Mouse (Mus musculus): ENCODE measurements at regions not wholly inside any gene's neighbourhood (a gene's known extent, or its start where the extent isn't known, plus 50 kb on each side); places are given as distances from the start of the nearest gene placed in this dataset.
A peak's percentile ranks its signal among the peaks of the same experiment; 100 is the strongest.

- Histone ChIP-seq H3K27ac (ENCODE audit: low read length) (no peak overlapping the region), H3K9me3 (ENCODE audit: control insufficient read depth, low read depth, low read length) (no peaks in the 10 kb centered on the region), H3K9ac (replicated peaks; ENCODE audit: low read depth, low read length) (no peak overlapping the region), H3K36me3 (ENCODE audit: control insufficient read depth, insufficient read depth, low read length) (no peaks in the 10 kb centered on the region), H3K4me3 (ENCODE audit: low read depth, low read length) (no peak overlapping the region), H3K27me3 (ENCODE audit: control insufficient read depth, insufficient read depth, low read length) (0 out of 2 replicates have a peak, but pooled peaks cover 3% of the 10 kb centered on the region), H3K4me1 (ENCODE audit: control insufficient read depth, insufficient read depth, low read length) (peaks cover 11% of the 10 kb centered on the region), H3K4me2 (replicated peaks; ENCODE audit: low read depth, low read length) (peak overlapping the region; percentile 31; the same call in 1 of the 2 replicates)
- no peak; the same call in 1 of the 2 replicates for ATAC-seq (ENCODE audit: insufficient number of reproducible peaks, insufficient read depth, low FRiP score, low read depth)
- 26% methylated on average over 9 of the region's 9 CpGs for WGBS
Measured at GRCm38 (mm10) chr5:114512756-114513155, 55.1 kb upstream of the Fam222a start.

GRCm38 (mm10) chr5:114513911-114514457 lies 53.8 kb upstream of the Fam222a start:
- no peak for ATAC-seq (ENCODE audit: insufficient number of reproducible peaks, insufficient read depth, low FRiP score, low read depth)
- Histone ChIP-seq H3K36me3 (ENCODE audit: control insufficient read depth, insufficient read depth, low read length) (no peaks in the 10 kb centered on the region), H3K27me3 (ENCODE audit: control insufficient read depth, insufficient read depth, low read length) (0 out of 2 replicates have a peak, but pooled peaks cover 3% of the 10 kb centered on the region), H3K9ac (replicated peaks; ENCODE audit: low read depth, low read length) (no peak overlapping the region), H3K9me3 (ENCODE audit: control insufficient read depth, low read depth, low read length) (no peaks in the 10 kb centered on the region), H3K4me1 (ENCODE audit: control insufficient read depth, insufficient read depth, low read length) (peaks cover 8% of the 10 kb centered on the region), H3K4me2 (replicated peaks; ENCODE audit: low read depth, low read length) (peak overlapping the region; percentile 31), H3K27ac (ENCODE audit: low read length) (no peak overlapping the region), H3K4me3 (ENCODE audit: low read depth, low read length) (no peak overlapping the region)
- 10% methylated on average over 10 of the region's 10 CpGs for whole genome bisulfite sequencing

- 0 out of 2 replicates have a peak, but pooled peaks cover 3% of the 10 kb centered on the region for H3K27me3 ChIP-seq (ENCODE audit: control insufficient read depth, insufficient read depth, low read length)
- no peak overlapping the region for H3K4me2 ChIP-seq (replicated peaks; ENCODE audit: low read depth, low read length)
- no peaks in the 10 kb centered on the region for H3K9me3 ChIP-seq (ENCODE audit: control insufficient read depth, low read depth, low read length)
- H3K9ac ChIP-seq (replicated peaks; ENCODE audit: low read depth, low read length), result no peak overlapping the region
- 71% methylated on average over 4 of the region's 4 CpGs for WGBS
- ATAC-seq (ENCODE audit: insufficient number of reproducible peaks, insufficient read depth, low FRiP score, low read depth), result no peak
- H3K4me1 ChIP-seq (ENCODE audit: control insufficient read depth, insufficient read depth, low read length), result peaks cover 8% of the 10 kb centered on the region
- no peak overlapping the region for H3K4me3 ChIP-seq (ENCODE audit: low read depth, low read length)
- H3K36me3 ChIP-seq (ENCODE audit: control insufficient read depth, insufficient read depth, low read length), result no peaks in the 10 kb centered on the region
- H3K27ac ChIP-seq (ENCODE audit: low read length), result no peak overlapping the region
Measured at GRCm38 (mm10) chr5:114517010-114517409, 50.8 kb upstream of the Fam222a start.

GRCm38 (mm10) chr5:114518012-114518411 lies 49.8 kb upstream of the Fam222a start:
- Histone ChIP-seq H3K9me3 (ENCODE audit: control insufficient read depth, low read depth, low read length) (no peaks in the 10 kb centered on the region), H3K36me3 (ENCODE audit: control insufficient read depth, insufficient read depth, low read length) (no peaks in the 10 kb centered on the region), H3K4me1 (ENCODE audit: control insufficient read depth, insufficient read depth, low read length) (peaks cover 8% of the 10 kb centered on the region), H3K27me3 (ENCODE audit: control insufficient read depth, insufficient read depth, low read length) (0 out of 2 replicates have a peak, but pooled peaks cover 3% of the 10 kb centered on the region), H3K27ac (ENCODE audit: low read length) (no peak overlapping the region), H3K9ac (replicated peaks; ENCODE audit: low read depth, low read length) (no peak overlapping the region), H3K4me2 (replicated peaks; ENCODE audit: low read depth, low read length) (no peak overlapping the region), H3K4me3 (ENCODE audit: low read depth, low read length) (no peak overlapping the region)
- 74% methylated on average over 2 of the region's 2 CpGs for WGBS
- ATAC-seq (ENCODE audit: insufficient number of reproducible peaks, insufficient read depth, low FRiP score, low read depth), result no peak

Data from stomach, embryonic 14.5 days (tissue).